Mouse (Mus musculus) forebrain, postnatal 0 days (tissue): ENCODE results near the gene Nup214. TPM values are rescaled to one million over a fixed set of nuclear protein-coding genes. Genes with fewer than 3 reads are reported as not detected.
"Not testable (repeated sequence)": the region's sequence is repeated elsewhere in the genome, so short reads cannot be mapped to it uniquely, and the experiment has no call there.

Source experiments
- ATAC-seq: fragments of 200-750 bp; cut with Nextera tagmentation; 2 replicates; pipeline ENCODE4 v1.8.0; 2017; ENCODE audit warnings: mild to moderate bottlenecking, moderate library complexity
- DNase-seq: peaks from one replicate; pipeline ENCODE4 v3.0.0-alpha.2; 2015
- H3K27ac ChIP-seq: fragments of 300-500 bp; sonication (generic); 2 replicates; pipeline ENCODE4 v1.5.1; 2014; ENCODE audit warnings: low read depth, mild to moderate bottlenecking, antibody characterized with exemption, low read length, moderate library complexity, mixed read lengths
- H3K27me3 ChIP-seq: fragments of 300-500 bp; sonication (generic); 2 replicates; pipeline ENCODE4 v1.6.1; 2014; ENCODE audit warnings: mild to moderate bottlenecking, low read length, mixed read lengths; ENCODE audit not compliant: insufficient read depth
- H3K36me3 ChIP-seq: fragments of 300-500 bp; sonication (generic); 2 replicates; pipeline ENCODE4 v1.6.1; 2014; ENCODE audit warnings: mild to moderate bottlenecking, moderate library complexity; ENCODE audit not compliant: insufficient read depth
- H3K4me1 ChIP-seq: fragments of 300-500 bp; sonication (generic); 2 replicates; pipeline ENCODE4 v1.6.1; 2014; ENCODE audit warnings: antibody characterized with exemption; ENCODE audit not compliant: insufficient read depth
- H3K4me2 ChIP-seq: fragments of 300-500 bp; sonication (generic); 2 replicates; pipeline ENCODE4 v1.6.1; 2014; ENCODE audit warnings: low read depth, mild to moderate bottlenecking, moderate library complexity
- H3K4me3 ChIP-seq: fragments of 300-500 bp; sonication (generic); 2 replicates; pipeline ENCODE4 v1.5.1; 2014; ENCODE audit warnings: low read depth, low read length, mixed read lengths
- H3K9ac ChIP-seq: fragments of 300-500 bp; sonication (generic); 2 replicates; pipeline ENCODE4 v1.6.1; 2014; ENCODE audit warnings: mild to moderate bottlenecking
- H3K9me3 ChIP-seq: fragments of 300-500 bp; sonication (generic); 2 replicates; pipeline ENCODE4 v1.6.1; 2016; ENCODE audit warnings: low read length
- CTCF ChIP-seq: sonication (generic); IDR thresholded peaks from 2 replicates; pipeline ENCODE4 v1.5.1; 2016; ENCODE audit warnings: antibody characterized with exemption, control low read depth, low read depth
- WGBS: fragments of 180-500 bp; shearing (Covaris S2); extraction: QIAGEN DNeasy Blood & Tissue Kit; methylation state at CpG from one replicate; pipeline ENCODE4 v1.1.7; 2014; 5-methylcytosine and 5-hydroxymethylcytosine counted together
- polyA plus RNA-seq: library from polyadenylated mRNA; unstranded; fragments of >200 nt; fragmentation: Nextera tagmentation; extraction: Ambion mirVana; gene quantifications from 2 replicates; pipeline ENCODE4 v1.2.1, GENCODE M21; 2015
- total RNA-seq: library from RNA; depleted of rRNA; stranded (reverse); fragments of >200 nt; gene quantifications from 2 replicates; pipeline ENCODE4 v1.2.3, GENCODE M21; 2014

Nup214 gene
- total and polyA plus RNA-seq, 2 experiments from 2014 or later, result 23.8 to 56.0 TPM

GRCm38 (mm10) chr2:32019704-32020103, 45.5 kb downstream of the Nup214 start:
- Histone ChIP-seq H3K9me3 (no peaks in the 10 kb centered on the region), H3K4me2 (no peak overlapping the region), H3K9ac (no peak overlapping the region), H3K4me3 (no peak overlapping the region), H3K36me3 (peaks cover 88% of the 10 kb centered on the region), H3K4me1 (no peaks in the 10 kb centered on the region), H3K27me3 (no peaks in the 10 kb centered on the region), H3K27ac (no peak overlapping the region)
- TF ChIP-seq CTCF, result no peak
- ATAC-seq, result no peak
- 88% methylated on average over 4 of the region's 4 CpGs for WGBS
- no peak for DNase-seq

- Histone ChIP-seq H3K27ac (no peak overlapping the region), H3K4me2 (no peak overlapping the region), H3K9me3 (no peaks in the 10 kb centered on the region), H3K4me1 (no peaks in the 10 kb centered on the region), H3K4me3 (no peak overlapping the region), H3K9ac (no peak overlapping the region), H3K36me3 (peaks cover 88% of the 10 kb centered on the region), H3K27me3 (no peaks in the 10 kb centered on the region)
- 94% methylated on average over 5 of the region's 5 CpGs for WGBS
- ATAC-seq (no peak), DNase-seq (no peak)
- TF ChIP-seq CTCF, result no peak
These were observed 46.0 kb downstream of the Nup214 start for GRCm38 (mm10) chr2:32020229-32020628.

GRCm38 (mm10) chr2:32024372-32024771, 50.1 kb downstream of the Nup214 start:
- H3K4me3 ChIP-seq, result no peak overlapping the region
- 90% methylated on average over 4 of the region's 4 CpGs for WGBS
- ATAC-seq (no peak), DNase-seq (no peak)
- no peaks in the 10 kb centered on the region for H3K9me3 ChIP-seq
- peaks cover 78% of the 10 kb centered on the region for H3K36me3 ChIP-seq
- TF ChIP-seq CTCF, result no peak
- H3K4me2 ChIP-seq, result no peak overlapping the region
- no peak overlapping the region for H3K27ac ChIP-seq
- H3K9ac ChIP-seq, result no peak overlapping the region
- H3K4me1 ChIP-seq, result no peaks in the 10 kb centered on the region
- H3K27me3 ChIP-seq, result no peaks in the 10 kb centered on the region

- H3K36me3 ChIP-seq, result peaks cover 71% of the 10 kb centered on the region
- no peaks in the 10 kb centered on the region for H3K9me3 ChIP-seq
- no peaks in the 10 kb centered on the region for H3K27me3 ChIP-seq
- no peak for TF ChIP-seq CTCF
- H3K4me1 ChIP-seq, result no peaks in the 10 kb centered on the region
- ATAC-seq (no peak), DNase-seq (no peak)
- H3K4me3 ChIP-seq, result no peak overlapping the region
- 0 out of 2 replicates have a peak overlapping the region, but pooled peaks have one; percentile 9 for H3K27ac ChIP-seq
- WGBS, result 68% methylated on average over 3 of the region's 3 CpGs
- no peak overlapping the region for H3K9ac ChIP-seq
- no peak overlapping the region for H3K4me2 ChIP-seq
These were observed 55.4 kb downstream of the Nup214 start for GRCm38 (mm10) chr2:32029636-32030035.

- H3K9ac ChIP-seq, result no peak overlapping the region
- ATAC-seq (no peak), DNase-seq (no peak)
- H3K27me3 ChIP-seq, result no peaks in the 10 kb centered on the region
- H3K4me1 ChIP-seq, result no peaks in the 10 kb centered on the region
- no peak overlapping the region for H3K4me3 ChIP-seq
- H3K27ac ChIP-seq, result no peak overlapping the region
- 83% methylated on average over 6 of the region's 6 CpGs for WGBS
- no peaks in the 10 kb centered on the region for H3K9me3 ChIP-seq
- no peak for TF ChIP-seq CTCF
- H3K4me2 ChIP-seq, result no peak overlapping the region
- H3K36me3 ChIP-seq, result peaks cover 70% of the 10 kb centered on the region
These were observed 59.2 kb downstream of the Nup214 start for GRCm38 (mm10) chr2:32033436-32033835.

GRCm38 (mm10) chr2:32034206-32034605, 60.0 kb downstream of the Nup214 start:
- no peaks in the 10 kb centered on the region for H3K4me1 ChIP-seq
- peaks cover 75% of the 10 kb centered on the region for H3K36me3 ChIP-seq
- no peaks in the 10 kb centered on the region for H3K27me3 ChIP-seq
- no peak overlapping the region for H3K9ac ChIP-seq
- ATAC-seq (no peak), DNase-seq (no peak)
- whole genome bisulfite sequencing, result 96% methylated on average over 6 of the region's 6 CpGs
- H3K4me3 ChIP-seq, result no peak overlapping the region
- H3K4me2 ChIP-seq, result no peak overlapping the region
- no peaks in the 10 kb centered on the region for H3K9me3 ChIP-seq
- TF ChIP-seq CTCF, result no peak
- no peak overlapping the region for H3K27ac ChIP-seq

- H3K27ac ChIP-seq, result no peak overlapping the region
- no peak overlapping the region for H3K9ac ChIP-seq
- no peak for TF ChIP-seq CTCF
- no peaks in the 10 kb centered on the region for H3K4me1 ChIP-seq
- no peak for ATAC-seq
- WGBS, result 89% methylated on average over 6 of the region's 6 CpGs
- no peaks in the 10 kb centered on the region for H3K9me3 ChIP-seq
- H3K27me3 ChIP-seq, result no peaks in the 10 kb centered on the region
- no peak for DNase-seq
- no peak overlapping the region for H3K4me3 ChIP-seq
- peaks cover 76% of the 10 kb centered on the region for H3K36me3 ChIP-seq
- no peak overlapping the region for H3K4me2 ChIP-seq
These were observed 63.1 kb downstream of the Nup214 start for GRCm38 (mm10) chr2:32037279-32037858.

GRCm38 (mm10) chr2:32038661-32039081, 64.4 kb downstream of the Nup214 start:
- TF ChIP-seq CTCF, result no peak
- ATAC-seq, result no peak

GRCm38 (mm10) chr2:32040646-32041045, 66.4 kb downstream of the Nup214 start:
- not testable (repeated sequence) for ATAC-seq, H3K27me3 ChIP-seq, H3K4me1 ChIP-seq, DNase-seq, H3K27ac ChIP-seq, H3K4me2 ChIP-seq, H3K4me3 ChIP-seq, H3K9me3 ChIP-seq, H3K9ac ChIP-seq
- peaks cover 75% of the 10 kb centered on the region for H3K36me3 ChIP-seq
- 96% methylated on average over 9 of the region's 9 CpGs for WGBS

More at GRCm38 (mm10) chr2:32038661-32039081, 64.4 kb downstream of the Nup214 start:
- Histone ChIP-seq H3K9me3 (no peaks in the 10 kb centered on the region), H3K4me3 (no peak overlapping the region), H3K27ac (no peak overlapping the region), H3K9ac (no peak overlapping the region), H3K36me3 (peaks cover 75% of the 10 kb centered on the region), H3K4me1 (no peaks in the 10 kb centered on the region), H3K4me2 (no peak overlapping the region), H3K27me3 (no peaks in the 10 kb centered on the region)
- DNase-seq, result peak; percentile 4
- WGBS, result 63% methylated on average over 8 of the region's 8 CpGs
